Mouse (Mus musculus) cerebellum, adult 11 months (tissue): ENCODE measurements at regions not wholly inside any gene's neighbourhood (a gene's known extent, or its start where the extent isn't known, plus 50 kb on each side); places are given as distances from the start of the nearest gene placed in this dataset.

ENCODE experiments used
- DNase-seq: peaks from one replicate; pipeline ENCODE4 v3.0.0; 2022

DNA sequence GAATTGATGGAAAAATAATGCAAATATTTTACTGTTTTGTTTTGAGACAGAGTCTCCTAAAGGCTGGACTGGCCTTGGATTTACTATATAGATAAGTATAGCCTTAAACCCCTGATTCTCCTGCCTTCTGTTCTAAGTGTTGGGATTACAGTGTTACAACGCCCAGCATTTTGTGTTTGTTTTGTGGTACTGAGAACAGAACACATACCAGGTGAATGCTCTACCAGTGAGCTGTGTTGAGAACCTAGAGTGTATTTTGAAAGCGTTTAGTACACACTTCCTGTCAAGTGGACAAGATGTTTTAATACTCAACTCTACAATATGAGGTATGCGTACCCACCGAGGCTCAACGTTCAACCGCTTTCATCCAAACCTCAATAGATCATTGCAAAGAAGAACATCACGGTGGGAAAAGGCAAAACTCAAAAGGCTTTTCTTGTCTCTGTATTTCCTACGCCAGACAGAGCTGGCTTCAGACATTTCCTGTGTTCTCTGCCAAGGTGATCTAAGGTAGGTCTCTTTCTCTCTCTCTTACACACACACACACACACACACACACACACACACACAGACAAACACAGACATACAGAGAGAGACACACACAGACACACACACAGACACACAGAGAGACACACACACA is 104.3 kb upstream of the Cpm start:
- no peak for DNase-seq

DNA sequence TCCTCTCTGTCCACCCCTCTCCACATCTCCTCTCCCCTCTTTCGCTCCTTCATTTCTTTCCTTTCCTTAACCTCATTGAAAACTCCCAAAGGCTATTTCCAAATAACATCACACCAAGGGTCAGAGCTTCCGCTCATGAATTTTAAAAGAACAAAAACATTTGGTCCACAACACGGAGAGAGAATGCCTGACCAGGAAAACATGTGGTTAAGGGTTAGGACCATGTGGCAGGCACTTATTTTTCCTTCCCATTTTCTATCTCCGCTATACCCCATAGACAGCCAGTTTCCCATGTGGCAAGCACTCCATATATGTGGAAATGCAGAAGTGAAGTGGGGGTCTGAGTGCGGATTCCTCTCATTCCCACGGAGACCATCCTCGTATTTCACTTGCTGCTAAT is 105.2 kb upstream of the Cpm start:
- DNase-seq, result no peak

DNA sequence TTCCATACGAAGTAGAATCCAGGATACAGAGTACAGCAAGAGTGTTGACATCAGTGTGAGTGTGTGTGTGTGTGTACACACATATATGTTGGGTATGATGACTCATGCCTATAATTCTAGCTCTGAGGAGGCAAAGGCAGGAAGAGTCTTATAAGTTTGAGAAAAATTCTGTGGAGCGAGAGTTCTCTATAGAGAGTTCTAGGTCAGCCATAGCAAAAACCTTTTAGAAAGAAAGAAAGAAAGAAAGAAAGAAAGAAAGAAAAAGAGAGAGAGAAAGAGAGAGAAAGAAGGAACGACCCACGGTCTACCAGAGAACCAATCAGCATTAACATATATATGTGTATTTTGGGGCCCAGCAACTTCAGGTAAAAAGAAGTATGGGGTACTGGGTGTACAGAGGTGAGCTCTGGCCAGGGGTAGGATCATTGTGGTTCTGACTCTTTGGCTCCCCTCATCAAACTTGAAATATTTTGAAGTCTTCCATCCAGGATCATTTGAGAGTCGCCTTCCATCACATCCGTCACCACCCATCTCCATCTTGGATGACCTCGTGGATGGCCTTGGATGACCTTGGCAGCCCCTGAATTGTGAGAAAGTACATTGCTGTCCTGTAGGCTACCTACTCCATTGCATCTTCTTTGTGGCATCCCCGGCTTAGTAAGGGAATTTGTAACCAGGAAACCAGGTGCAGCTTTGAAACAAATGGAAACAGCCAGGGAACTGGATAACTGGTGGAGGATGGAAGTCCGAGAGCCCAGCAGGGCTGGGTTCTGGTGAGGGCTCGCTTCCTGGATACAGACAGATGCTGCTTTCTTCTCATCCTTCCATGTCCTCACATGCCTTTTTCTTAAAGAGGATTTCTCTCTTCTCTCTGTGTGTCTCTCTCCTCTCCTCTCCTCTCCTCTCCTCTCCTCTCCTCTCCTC is 106.1 kb upstream of the Cpm start:
- DNase-seq, result no peak

DNA sequence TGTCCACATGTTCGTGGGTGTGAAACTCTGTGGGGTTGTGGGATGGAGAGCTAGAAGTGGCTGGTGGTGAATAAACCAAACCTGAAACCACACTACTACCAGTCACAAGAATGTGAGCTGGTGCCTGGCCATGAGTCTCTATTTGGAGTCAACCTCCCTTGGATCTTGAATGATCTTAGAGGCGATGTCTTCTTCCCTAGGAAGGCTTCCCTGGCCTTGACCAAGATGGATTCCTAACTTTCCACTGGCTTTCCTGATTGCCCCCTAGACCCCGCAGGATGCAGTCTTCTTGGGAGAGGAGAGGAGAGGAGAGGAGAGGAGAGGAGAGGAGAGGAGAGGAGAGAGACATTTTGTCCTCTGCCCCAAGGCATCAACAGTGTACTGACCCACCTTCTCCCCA is 106.9 kb upstream of the Cpm start:
- DNase-seq, result no peak

DNA sequence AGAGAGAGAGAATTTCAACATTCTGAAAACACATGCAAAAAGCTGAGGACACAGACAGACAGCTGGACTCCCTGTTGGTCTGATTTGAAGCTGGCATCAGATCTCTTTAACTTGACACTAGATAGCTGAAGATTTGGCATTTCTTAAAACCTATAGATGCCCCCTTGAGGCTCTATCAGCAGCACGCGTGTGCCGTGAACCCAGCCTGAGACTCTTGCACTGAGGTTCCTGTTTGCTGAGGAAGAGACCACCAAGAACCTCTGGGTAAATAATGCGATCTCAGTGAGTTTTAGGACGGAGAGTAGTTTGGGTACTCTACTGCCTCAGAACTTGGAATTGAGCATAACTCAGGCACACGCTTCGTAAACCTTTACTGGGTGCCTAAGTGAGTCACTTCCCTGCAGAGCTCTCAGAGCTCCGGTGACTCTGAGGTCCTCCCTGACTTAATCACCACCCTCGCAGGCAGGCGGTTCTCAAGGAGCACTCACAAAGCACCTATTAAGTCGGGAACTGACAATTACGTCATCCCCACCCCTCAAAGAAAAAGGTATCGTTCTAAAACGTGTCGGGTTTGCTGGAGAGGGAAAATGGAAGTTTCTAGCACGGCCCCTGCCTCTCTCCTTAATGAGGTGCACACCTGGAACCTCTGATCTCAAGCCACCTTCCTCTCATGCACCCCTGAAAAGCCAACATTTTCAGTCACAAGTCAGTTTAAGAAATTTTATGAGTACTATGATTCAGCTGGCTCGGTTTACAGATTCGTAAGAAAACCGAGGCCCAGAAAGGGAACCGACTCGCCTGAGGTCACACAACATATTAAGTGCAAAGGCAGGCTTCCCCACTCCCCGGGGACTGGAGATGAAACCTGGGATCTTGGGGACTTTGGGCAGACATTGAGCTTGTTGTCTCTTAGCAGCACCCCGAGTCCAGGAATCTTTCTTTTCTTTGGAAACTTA is 107.7 kb upstream of the Cpm start:
- DNase-seq, result no peak

DNA sequence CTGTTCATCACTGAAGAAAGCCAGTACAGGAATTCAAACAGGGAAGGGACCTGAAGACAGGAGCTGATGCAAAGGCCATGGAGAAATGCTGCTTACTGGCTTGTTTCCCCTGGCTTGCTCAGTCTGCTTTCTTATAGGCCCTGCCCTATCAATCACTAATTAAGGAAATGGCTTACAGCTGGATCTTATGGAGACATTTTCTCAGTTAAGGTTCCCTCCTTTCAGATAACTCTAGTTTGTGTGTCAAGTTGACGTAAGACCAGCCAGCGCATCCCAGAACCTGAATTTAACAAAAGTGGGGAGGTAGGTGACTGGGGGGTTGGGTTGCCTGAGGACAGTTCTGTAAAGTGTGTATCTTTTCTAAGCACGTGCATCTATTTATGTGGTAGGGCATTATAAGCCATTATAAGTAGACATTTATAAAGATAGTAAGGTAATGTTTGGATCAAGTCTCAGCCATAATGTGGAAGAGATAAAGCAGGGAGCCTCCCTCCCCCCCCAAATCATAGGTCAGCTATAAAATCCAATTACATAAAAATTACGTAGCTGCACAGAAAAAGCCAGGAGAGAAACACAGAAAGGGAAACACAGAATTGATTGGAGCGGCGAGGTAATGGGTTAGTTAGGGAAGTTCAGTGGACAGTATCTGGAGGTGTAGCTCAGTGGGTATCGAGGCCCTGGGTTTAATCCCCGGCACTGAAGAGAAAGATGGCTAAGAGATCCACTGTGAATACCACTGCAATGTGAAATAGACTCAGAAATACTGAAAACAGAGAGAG is 108.6 kb upstream of the Cpm start:
- DNase-seq, result no peak

DNA sequence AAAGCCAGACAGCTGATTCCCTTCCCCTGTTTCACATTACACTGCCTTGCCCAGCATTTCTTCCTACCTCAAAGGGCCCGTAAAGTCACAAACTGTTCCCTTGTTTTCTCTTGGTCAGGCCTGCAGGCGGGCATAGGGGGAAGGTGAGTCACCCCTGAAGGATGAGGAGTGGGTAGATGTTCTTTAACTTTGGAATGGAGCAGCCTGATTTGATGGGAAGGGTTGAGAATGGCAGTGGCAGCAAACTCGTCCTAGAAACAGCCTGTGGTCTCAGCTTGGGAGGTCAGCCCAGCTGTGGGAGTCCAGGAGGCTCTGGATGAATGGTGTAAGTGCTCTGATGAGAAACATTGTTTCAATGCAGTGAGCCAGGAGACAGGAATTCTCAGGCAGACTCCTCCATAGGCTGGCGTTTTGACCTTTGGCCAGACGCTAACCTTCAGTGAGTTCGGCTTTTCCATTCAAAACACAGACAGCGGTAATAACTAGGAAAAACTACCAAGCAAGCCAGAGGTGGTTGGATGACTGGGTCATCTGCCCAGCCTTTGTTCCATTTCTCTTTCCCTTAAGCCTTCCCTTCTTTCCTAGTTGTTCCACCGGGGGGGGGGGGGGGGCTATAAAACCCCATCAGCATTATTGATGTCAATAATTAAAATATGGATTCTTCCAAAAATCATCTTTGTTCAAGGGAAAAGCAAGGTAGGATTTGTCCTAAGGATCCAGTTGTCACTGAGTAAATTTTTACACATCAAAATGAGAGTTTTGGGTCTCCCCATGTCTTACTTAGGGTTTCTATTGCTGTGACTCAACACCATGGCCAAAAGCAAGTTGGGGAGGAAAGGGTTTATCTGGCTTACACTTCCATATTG is 109.4 kb upstream of the Cpm start:
- no peak for DNase-seq

DNA sequence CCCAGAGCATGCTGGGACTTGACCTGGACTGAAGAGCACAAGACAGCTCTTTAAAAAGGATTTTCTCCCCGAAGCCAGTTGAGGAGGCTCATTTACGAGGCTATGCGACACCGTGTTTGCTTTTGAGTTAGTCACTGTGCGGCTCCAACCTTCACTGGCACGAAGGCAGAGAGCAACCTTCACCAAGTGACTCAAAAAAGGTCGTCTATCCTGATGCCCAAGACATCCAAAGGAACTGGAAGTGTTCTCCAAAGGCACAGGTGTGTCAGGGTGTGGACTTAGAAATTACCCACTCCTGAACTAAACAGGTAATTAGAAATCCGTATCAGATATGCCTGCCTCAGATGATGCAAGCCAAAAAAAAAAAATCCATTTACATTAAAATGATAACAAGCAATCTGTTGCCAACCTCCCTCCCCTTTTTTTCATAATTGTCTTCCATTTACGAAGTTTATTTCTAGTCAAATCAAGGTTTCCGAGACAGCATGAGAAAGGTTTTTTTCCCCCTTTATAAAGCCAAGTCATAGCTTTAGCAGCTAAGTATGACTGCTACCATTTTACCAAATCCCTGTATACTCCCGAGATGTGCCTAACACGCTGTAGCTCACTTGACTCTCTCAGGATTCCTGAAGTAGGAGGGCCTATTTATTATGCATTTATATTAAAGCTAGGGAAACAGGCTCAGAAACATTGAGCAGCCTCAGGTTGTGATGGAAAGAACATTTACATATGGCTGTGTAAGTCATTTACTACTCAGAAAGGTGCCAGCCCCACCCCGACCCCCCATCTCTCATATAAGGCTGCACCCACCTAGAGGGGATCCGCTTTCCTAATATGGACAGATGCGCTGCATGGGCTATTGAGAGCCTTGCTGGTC is 110.3 kb upstream of the Cpm start:
- DNase-seq, result no peak

DNA sequence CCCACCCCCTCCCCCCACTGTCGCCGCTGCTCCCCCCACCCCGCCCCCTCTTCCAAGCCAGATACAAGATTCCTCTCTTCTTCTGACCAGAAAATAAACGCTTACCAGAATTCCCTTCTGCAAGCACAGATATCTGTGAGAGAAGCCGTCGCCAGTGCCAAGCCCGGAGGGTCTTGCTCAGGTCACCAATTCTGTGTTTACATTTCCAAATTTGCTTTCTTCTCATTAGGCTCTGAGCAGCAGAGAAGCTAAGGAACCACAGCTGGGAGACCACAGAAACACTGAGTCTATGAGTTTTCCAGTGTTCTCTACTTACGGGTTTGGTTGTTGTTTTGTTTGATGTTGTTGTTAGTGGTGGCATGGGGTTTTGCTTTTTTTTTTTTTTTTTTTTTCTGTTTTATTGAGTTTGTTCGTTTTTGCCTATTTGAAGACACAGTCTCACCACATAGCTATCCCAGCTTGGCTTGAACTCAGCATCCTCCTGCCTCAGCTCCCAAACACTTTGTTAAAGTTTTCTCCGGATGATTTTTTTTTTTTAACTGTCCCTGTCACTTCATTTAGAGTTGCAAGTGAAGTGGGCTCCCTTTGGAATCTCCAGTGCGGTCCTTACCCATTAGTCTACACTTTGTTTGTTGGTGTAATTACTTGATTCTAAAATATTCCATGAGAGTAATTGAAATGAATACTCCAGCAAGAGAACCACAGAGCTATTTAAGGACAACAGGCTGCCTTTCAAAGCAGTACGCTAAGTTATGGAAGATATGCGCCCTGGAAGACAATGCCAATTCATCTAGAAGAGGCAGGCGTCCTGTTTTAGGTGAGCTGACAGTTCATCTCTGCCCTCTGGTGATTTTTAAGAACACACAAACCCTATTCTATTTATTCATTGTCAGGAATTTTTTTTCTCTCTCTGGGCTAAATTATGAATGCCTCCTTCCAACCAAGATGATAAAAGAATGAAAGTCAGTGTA is 111.2 kb upstream of the Cpm start:
- DNase-seq, result no peak

DNA sequence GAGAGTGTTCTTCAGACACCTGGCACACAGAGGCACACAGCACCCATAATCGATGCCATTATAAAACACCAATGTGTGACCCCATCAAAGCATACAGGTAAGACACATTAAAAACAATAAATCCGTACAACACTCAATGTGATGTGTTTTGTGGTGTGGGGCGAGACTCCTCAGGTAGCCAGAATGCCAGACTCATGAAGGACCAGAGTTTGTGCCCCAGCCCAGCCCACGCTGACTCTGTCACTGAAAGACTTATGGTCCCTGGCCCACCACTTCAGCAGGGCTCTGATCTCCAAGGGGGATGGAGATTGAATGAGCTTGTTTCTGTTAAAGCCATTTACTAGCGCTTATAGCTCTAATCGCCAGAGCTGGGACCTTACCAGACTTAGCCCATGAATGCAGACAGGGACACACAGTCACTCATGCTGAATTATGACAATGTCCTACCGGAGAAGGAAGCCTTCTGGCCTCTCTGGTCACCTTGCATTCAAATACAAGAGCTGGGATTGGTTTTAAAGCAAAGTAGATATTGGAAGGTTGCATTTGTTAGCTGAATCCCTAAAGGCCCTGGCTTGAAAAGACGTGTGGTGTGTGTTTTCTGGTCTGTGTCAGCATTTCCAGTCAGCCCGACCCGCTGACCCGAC is 112.1 kb upstream of the Cpm start:
- DNase-seq, result no peak

DNA sequence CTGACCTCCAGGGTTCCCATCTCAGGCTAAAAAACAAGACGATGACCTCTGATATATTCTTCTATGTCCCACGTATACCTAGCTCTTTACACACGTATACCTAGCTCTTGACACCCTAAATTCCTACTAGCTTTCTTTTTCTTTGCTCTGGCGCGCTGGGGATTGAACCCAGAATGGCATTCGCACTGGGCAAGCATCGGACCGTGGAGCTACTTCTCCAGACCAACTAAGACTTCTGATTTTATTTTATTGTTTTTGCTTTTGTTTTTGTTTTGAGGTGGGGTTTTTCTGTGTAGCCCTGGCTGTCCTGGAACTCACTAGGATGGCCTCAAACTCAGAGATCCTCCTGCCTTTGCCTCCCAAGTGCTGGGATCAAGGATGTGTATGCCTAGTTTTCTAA is 112.8 kb upstream of the Cpm start:
- DNase-seq, result no peak

DNA sequence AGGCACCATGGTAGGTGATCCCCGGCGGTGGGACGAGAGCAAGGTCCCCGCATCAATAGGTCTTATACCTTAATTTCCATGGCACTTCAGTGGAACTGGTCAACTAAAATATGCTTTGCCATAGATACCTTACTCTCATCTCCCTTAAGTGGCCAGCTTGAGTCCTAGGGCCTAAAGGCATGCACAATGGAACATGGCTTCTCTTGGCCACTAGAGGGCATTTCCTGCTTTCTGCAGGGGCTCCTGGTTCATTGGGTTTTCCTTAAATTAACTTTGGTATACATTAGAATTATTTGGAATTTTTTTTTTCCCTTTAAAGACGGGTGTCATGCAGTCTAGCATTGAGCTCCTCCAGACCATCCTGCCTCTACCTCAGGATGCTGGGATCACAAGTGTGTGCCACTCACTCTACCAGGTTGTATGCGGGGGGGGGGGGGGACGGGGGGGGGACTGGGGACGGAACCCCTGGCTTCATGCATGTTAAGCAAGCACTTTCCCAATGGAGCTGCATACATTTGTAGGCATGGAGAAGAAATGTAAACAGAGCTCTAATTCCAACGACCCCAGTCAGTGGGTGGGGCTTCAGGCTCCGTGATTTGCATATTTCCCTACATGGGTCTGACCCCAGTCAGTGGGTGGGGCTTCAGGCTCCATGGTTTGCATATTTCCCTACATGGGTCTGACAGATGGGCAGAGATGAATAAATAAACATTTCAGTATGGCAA is 113.4 kb upstream of the Cpm start:
- DNase-seq, result no peak

DNA sequence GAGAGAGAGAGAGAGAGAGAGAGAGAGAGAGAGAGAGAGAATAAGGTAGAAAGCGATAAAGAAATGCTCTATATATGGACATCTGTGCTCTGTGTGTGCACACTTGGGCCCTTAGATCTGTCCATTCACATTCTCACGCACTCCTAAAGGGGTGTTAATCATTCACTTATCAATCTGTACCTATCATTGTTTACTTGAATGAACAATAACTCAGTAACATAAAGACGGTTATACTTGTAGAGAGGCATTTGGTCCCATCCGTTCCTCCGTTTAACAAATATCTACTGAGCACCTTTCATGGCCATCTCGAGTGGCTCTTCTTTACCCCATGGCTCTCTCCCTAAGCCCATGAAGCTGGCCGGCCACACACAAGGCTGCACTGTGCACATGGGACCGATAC is 114.3 kb upstream of the Cpm start:
- no peak for DNase-seq

DNA sequence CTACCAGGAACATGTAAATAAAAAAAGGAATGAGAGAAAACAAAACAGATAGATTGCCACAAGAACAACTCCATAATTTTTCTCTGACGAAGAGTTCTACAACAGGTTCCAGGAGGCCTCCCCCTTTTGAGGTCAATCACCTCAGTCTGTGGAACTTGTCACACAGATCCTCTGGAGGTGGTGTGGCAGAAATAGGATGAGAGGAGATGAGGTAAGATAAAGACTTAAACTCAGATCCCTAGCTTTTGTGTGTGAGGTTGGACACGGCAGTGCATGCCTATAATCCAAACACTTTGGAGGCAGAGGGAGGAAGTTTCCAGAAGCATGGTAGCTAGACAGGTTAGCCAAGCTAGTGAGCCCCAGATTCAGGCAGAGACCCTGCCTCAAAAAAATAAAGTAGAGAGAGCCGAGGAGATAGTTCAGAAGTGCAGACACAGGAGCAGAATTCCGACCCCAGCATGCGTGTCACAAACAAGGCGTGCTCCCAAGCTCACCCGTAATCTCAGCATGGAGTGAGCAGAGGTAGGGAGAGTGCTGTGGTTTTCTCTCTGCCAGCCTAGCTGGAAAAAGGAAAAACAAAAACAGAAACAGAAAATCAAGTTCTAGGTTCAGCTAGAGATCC is 115.3 kb upstream of the Cpm start:
- no peak for DNase-seq

DNA sequence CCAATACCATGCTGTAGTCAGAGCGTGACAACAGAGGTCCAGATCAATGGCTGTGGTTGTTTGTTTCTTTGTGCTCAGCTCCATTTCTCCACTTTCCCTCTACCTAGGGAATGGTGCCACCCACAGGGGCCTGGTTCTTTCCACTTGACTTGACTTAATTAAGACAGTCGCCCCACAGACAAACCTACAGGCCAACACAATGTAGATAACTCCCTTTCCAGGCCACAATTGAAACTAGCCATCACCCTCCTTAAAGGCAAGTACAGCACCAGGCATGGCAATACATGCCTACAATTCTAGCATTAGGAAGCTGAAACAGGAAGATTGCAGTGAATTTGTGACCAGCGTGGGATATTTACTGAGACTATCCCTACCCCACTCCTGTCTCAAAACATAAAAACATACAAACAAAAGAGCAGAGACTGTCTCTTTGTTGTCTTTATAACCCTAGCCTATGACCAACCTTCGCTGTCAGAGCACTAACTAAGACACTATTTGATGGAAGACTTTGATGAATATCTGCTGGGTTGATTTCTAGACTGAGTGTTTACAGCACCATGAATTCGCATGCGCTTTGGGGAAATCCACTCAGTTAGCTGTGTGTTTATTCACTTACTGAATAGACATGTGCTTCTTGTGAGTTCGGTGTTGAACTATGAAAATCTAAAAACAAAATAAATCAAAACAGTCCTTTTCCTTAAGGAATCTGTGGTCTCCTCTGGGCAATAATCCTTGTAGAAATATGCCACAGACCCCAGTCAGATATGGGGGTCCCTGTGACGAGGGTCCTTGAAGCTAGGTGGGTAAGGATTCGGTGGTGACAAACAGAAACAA is 116.7 kb upstream of the Cpm start:
- DNase-seq, result no peak
